Mouse (Mus musculus) adrenal gland, postnatal 25 days (tissue): ENCODE measurements around the gene Hip1. TPM values are rescaled to one million over a fixed set of nuclear protein-coding genes. Genes with fewer than 3 reads are reported as not detected.

Experiments used
- DNase-seq: peaks from one replicate; pipeline ENCODE4 v3.0.0; 2021; ENCODE audit warnings: mixed read lengths
- microRNA-seq, 2 experiments: library from miRNA; unstranded; fragments of <30 nt; microRNA quantifications; one replicate each; pipeline ENCODE4 v1.2.0; 2021
- total RNA-seq: library from RNA; stranded (reverse); gene quantifications from 2 replicates; pipeline ENCODE4 v1.2.3, GENCODE M21; 2021

The Hip1 gene
- total RNA-seq, 1 experiment from 2014 or later: 27.1 TPM

GRCm38 (mm10) chr5:135368312-135368711 lies 176.6 kb downstream of the Hip1 start:
- DNase-seq: no peak

GRCm38 (mm10) chr5:135367841-135368240 lies 177.1 kb downstream of the Hip1 start:
- DNase-seq: no peak

GRCm38 (mm10) chr5:135363540-135363939 lies 181.4 kb downstream of the Hip1 start:
- no peak for DNase-seq

GRCm38 (mm10) chr5:135362572-135362971 lies 182.3 kb downstream of the Hip1 start:
- DNase-seq: no peak

- no peak for DNase-seq
Observed at GRCm38 (mm10) chr5:135359772-135360171, 185.1 kb downstream of the Hip1 start.

GRCm38 (mm10) chr5:135357556-135357955 lies 187.4 kb downstream of the Hip1 start:
- no peak for DNase-seq

Small RNA genes lying within 50 kb of the gene (microRNA-seq; reads per million reads assigned to microRNA genes)
- gene Mir7033: 0.69 to 1.8 reads per million in 2 experiments

Other genes starting within 250 kb of the Hip1 start
- 0.30 TPM in 1 of 2 replicates, not detected in the other for gene Fkbp6, start 195.1 kb downstream of the Hip1 start, total RNA-seq
- not detected in 2 replicates for gene Trim50, start 191.8 kb downstream of the Hip1 start, total RNA-seq
- gene Nsun5, start 175.2 kb downstream of the Hip1 start, total RNA-seq: 22.6 and 25.0 TPM in 2 replicates
- gene Pom121, start 150.6 kb downstream of the Hip1 start, total RNA-seq: 24.6 and 25.7 TPM in 2 replicates
- not detected in 2 replicates for gene Ccl26, start 18.4 kb upstream of the Hip1 start, total RNA-seq
- gene Ccl24, start 27.9 kb upstream of the Hip1 start, total RNA-seq: 0.61 TPM in 1 of 2 replicates, not detected in the other
- gene Rhbdd2, start 87.5 kb upstream of the Hip1 start, total RNA-seq: 33.6 and 51.6 TPM in 2 replicates
- gene Por, start 124.9 kb upstream of the Hip1 start, total RNA-seq: 258 and 276 TPM in 2 replicates
- gene Tmem120a, start 199.3 kb upstream of the Hip1 start, total RNA-seq: 36.7 and 37.8 TPM in 2 replicates
- gene Styxl1, start 233.3 kb upstream of the Hip1 start, total RNA-seq: 0.36 TPM in 1 of 2 replicates, not detected in the other
- 408 and 463 TPM in 2 replicates for gene Mdh2, start 233.4 kb upstream of the Hip1 start, total RNA-seq